In the genomic region with DNA sequence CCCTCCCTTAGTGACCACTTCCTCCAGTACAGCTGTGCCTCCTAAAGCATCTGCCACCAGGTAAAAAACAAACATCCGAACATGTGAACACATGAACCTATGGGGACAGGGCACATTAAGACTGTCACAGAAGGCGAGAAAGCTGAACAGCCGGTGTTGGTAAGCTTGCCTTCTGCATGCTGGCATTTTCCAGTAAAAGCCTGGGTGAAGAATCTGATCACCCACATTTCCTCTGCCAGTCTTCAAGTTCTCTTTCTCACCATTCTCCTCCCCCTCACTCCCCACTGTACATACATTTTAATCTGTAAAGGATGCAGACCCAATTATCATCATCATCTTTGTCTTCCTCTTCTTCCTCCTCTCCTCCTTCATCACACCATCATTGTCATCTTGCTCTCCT, we compare ENCODE assay signal across 41 mouse cellular contexts. TPM values are rescaled to one million over a fixed set of nuclear protein-coding genes. Genes with fewer than 3 reads are reported as not detected.
DNase-seq lines count a peak whose midpoint lies in the region; ATAC-seq lines count a peak whose summit lies in the region.
"Had no signal": no experiment of that assay in that cellular context is flagged by ENCODE, and none has a peak within 500 bp of the region (broad histone marks: within the 10 kb centered on the region; RNA-seq: fewer than 3 reads in every experiment).

No protein-coding gene starts in this region.

- no peak for ATAC-seq in cerebellum, adult (ENCODE audit: insufficient number of reproducible peaks, low FRiP score, low TSS enrichment)
- ATAC-seq: forebrain, embryonic 16.5 days; intestine, postnatal 0 days; midbrain, embryonic 13.5 days; Patski had no signal

- DNase-seq in frontal cortex, adult 2 months (ENCODE audit: extremely low spot score in 1 of 2, low spot score in 1 of 2): peak; percentile 3 to 48
- no peak for DNase-seq in frontal cortex, postnatal 10 days (ENCODE audit: low spot score in 2 of 2)
- peak; percentile 19 to 26 for DNase-seq in right cerebral cortex, adult 2 months (ENCODE audit: low spot score in 2 of 2)
- no peak for DNase-seq in right cerebral cortex, postnatal 4 days
- DNase-seq in layer of hippocampus, postnatal 25 days (ENCODE audit: extremely low spot score in 1 of 2, low spot score in 1 of 2): peak; percentile 3 to 7
- DNase-seq in B cell, adult 2 months: no peak
- DNase-seq: adrenal gland, postnatal 10 days; cerebellum, adult 18-20 months; cerebellum, postnatal 10 days; gastrocnemius, adult 2 months; gastrocnemius, postnatal 36 days; heart, adult 2 months; heart, postnatal 10 days; kidney, adult 9 months; kidney, postnatal 14 days; liver; lung, adult 2 months; lung, postnatal 10 days; right cerebral cortex, postnatal 25 days; thymus, adult 18-20 months; thymus, postnatal 36 days had no signal

RNA-seq across cellular contexts. Expression of a gene that starts 9.4 kb away (rescaled TPM):
- polyA plus RNA-seq in frontal cortex, adult 2 months (2012; rRNA removed): not detected in 2 replicates
- 1 to 10 TPM in 1 of 2 experiments, not detected in 1; 1.9 TPM for total RNA-seq in layer of hippocampus, postnatal 25 days (2021)
- total RNA-seq: adrenal gland, postnatal 10 days; common myeloid progenitor, adult 5-6 weeks; gastrocnemius, adult 2 months; gastrocnemius, postnatal 36 days; heart, adult 2 months; heart, postnatal 10 days; hematopoietic stem cell, adult 5-6 weeks; left cerebral cortex, adult 18-20 months; megakaryocyte-erythroid progenitor cell, adult 5-6 weeks; MEL had no signal
- polyA plus RNA-seq: embryonic facial prominence, embryonic 13.5 days; forebrain, embryonic 10.5 days; heart, adult 2 months; heart, embryonic 13.5 days; intestine, postnatal 0 days; limb, embryonic 11.5 days; liver, embryonic 14.5 days; lung, adult 2 months; macrophage; neural tube, embryonic 13.5 days; Patski; spleen, adult 2 months; stomach, postnatal 0 days had no signal

RNA-seq across cellular contexts. Expression of a gene that starts 16.9 kb away (rescaled TPM):
- not detected in 2 replicates for polyA plus RNA-seq in frontal cortex, adult 2 months (2012; rRNA removed)
- not detected for total RNA-seq in layer of hippocampus, postnatal 25 days (2021)
- total RNA-seq: adrenal gland, postnatal 10 days; common myeloid progenitor, adult 5-6 weeks; gastrocnemius, adult 2 months; gastrocnemius, postnatal 36 days; heart, adult 2 months; heart, postnatal 10 days; hematopoietic stem cell, adult 5-6 weeks; left cerebral cortex, adult 18-20 months; megakaryocyte-erythroid progenitor cell, adult 5-6 weeks; MEL had no signal
- polyA plus RNA-seq: embryonic facial prominence, embryonic 13.5 days; forebrain, embryonic 10.5 days; forebrain, embryonic 16.5 days; heart, adult 2 months; heart, embryonic 13.5 days; hindbrain, embryonic 14.5 days; intestine, postnatal 0 days; limb, embryonic 11.5 days; liver, embryonic 14.5 days; lung, adult 2 months; macrophage; midbrain, embryonic 13.5 days; neural tube, embryonic 13.5 days; Patski; spleen, adult 2 months; stomach, postnatal 0 days had no signal

RNA-seq across cellular contexts. Expression of a gene that starts 22.5 kb away (rescaled TPM):
- polyA plus RNA-seq in frontal cortex, adult 2 months (2012; rRNA removed): not detected in 2 replicates
- not detected for total RNA-seq in layer of hippocampus, postnatal 25 days (2021)
- total RNA-seq: adrenal gland, postnatal 10 days; common myeloid progenitor, adult 5-6 weeks; gastrocnemius, adult 2 months; gastrocnemius, postnatal 36 days; heart, adult 2 months; heart, postnatal 10 days; hematopoietic stem cell, adult 5-6 weeks; left cerebral cortex, adult 18-20 months; megakaryocyte-erythroid progenitor cell, adult 5-6 weeks; MEL had no signal
- polyA plus RNA-seq: embryonic facial prominence, embryonic 13.5 days; forebrain, embryonic 10.5 days; forebrain, embryonic 16.5 days; heart, adult 2 months; heart, embryonic 13.5 days; hindbrain, embryonic 14.5 days; intestine, postnatal 0 days; limb, embryonic 11.5 days; liver, embryonic 14.5 days; lung, adult 2 months; macrophage; midbrain, embryonic 13.5 days; neural tube, embryonic 13.5 days; Patski; spleen, adult 2 months; stomach, postnatal 0 days had no signal

RNA-seq across cellular contexts. Expression of a gene that starts 30.4 kb away (rescaled TPM):
- polyA plus RNA-seq in frontal cortex, adult 2 months (2012; rRNA removed): not detected in 2 replicates
- total RNA-seq in layer of hippocampus, postnatal 25 days (2021): not detected
- total RNA-seq: adrenal gland, postnatal 10 days; common myeloid progenitor, adult 5-6 weeks; gastrocnemius, adult 2 months; gastrocnemius, postnatal 36 days; heart, adult 2 months; heart, postnatal 10 days; hematopoietic stem cell, adult 5-6 weeks; left cerebral cortex, adult 18-20 months; megakaryocyte-erythroid progenitor cell, adult 5-6 weeks; MEL had no signal
- polyA plus RNA-seq: embryonic facial prominence, embryonic 13.5 days; forebrain, embryonic 10.5 days; forebrain, embryonic 16.5 days; heart, adult 2 months; heart, embryonic 13.5 days; intestine, postnatal 0 days; limb, embryonic 11.5 days; liver, embryonic 14.5 days; lung, adult 2 months; macrophage; midbrain, embryonic 13.5 days; neural tube, embryonic 13.5 days; Patski; spleen, adult 2 months; stomach, postnatal 0 days had no signal

RNA-seq across cellular contexts. Expression of a gene that starts 30.9 kb away (rescaled TPM):
- not detected in 2 replicates for polyA plus RNA-seq in frontal cortex, adult 2 months (2012; rRNA removed)
- not detected for total RNA-seq in layer of hippocampus, postnatal 25 days (2021)
- total RNA-seq: adrenal gland, postnatal 10 days; common myeloid progenitor, adult 5-6 weeks; gastrocnemius, adult 2 months; gastrocnemius, postnatal 36 days; heart, adult 2 months; heart, postnatal 10 days; hematopoietic stem cell, adult 5-6 weeks; left cerebral cortex, adult 18-20 months; megakaryocyte-erythroid progenitor cell, adult 5-6 weeks; MEL had no signal
- polyA plus RNA-seq: embryonic facial prominence, embryonic 13.5 days; forebrain, embryonic 10.5 days; forebrain, embryonic 16.5 days; heart, adult 2 months; heart, embryonic 13.5 days; hindbrain, embryonic 14.5 days; intestine, postnatal 0 days; limb, embryonic 11.5 days; liver, embryonic 14.5 days; lung, adult 2 months; macrophage; midbrain, embryonic 13.5 days; neural tube, embryonic 13.5 days; Patski; spleen, adult 2 months; stomach, postnatal 0 days had no signal

Comparison
In these comparisons a context has a peak if more than half of its experiments do, and no peak if none do; other contexts are left out.
1. DNase-seq: peak in frontal cortex, adult 2 months (2 of 2), right cerebral cortex, adult 2 months (2 of 2) and layer of hippocampus, postnatal 25 days (2 of 2); none in frontal cortex, postnatal 10 days (0 of 2), right cerebral cortex, postnatal 4 days (single experiment) and B cell, adult 2 months (0 of 2).